Mouse (Mus musculus): Measurements from ENCODE around the gene Arhgef11. TPM values are rescaled to one million over a fixed set of nuclear protein-coding genes. Genes with fewer than 3 reads are reported as not detected.

The Arhgef11 gene
- polyA plus RNA-seq, 1 experiment from 2014 or later: 7.6 TPM

- WGBS: 80% methylated on average over 3 of the region's 3 CpGs
- Histone ChIP-seq H3K4me3 (ENCODE audit: low read length) (no peak overlapping the region), H3K27me3 (ENCODE audit: control insufficient read depth, insufficient read depth, low read length) (no peaks in the 10 kb centered on the region), H3K9ac (ENCODE audit: low read length) (no peak overlapping the region), H3K36me3 (ENCODE audit: control insufficient read depth, insufficient read depth) (no peaks in the 10 kb centered on the region), H3K27ac (ENCODE audit: low read length) (no peak overlapping the region), H3K9me3 (replicated peaks; ENCODE audit: control insufficient read depth, low read length) (no peaks in the 10 kb centered on the region), H3K4me2 (ENCODE audit: low read depth, low read length) (no peak overlapping the region), H3K4me1 (ENCODE audit: control insufficient read depth, insufficient read depth, low read length) (no peaks in the 10 kb centered on the region)
- no peak for ATAC-seq (replicated peaks; ENCODE audit: extremely low read depth, insufficient read depth, low FRiP score)
These were observed 31.7 kb downstream of the Arhgef11 start for GRCm38 (mm10) chr3:87649063-87649462.

GRCm38 (mm10) chr3:87658348-87658747, 41.0 kb downstream of the Arhgef11 start:
- Histone ChIP-seq H3K27me3 (ENCODE audit: control insufficient read depth, insufficient read depth, low read length) (no peaks in the 10 kb centered on the region), H3K4me1 (ENCODE audit: control insufficient read depth, insufficient read depth, low read length) (no peaks in the 10 kb centered on the region), H3K9ac (ENCODE audit: low read length) (no peak overlapping the region), H3K4me3 (ENCODE audit: low read length) (no peak overlapping the region), H3K9me3 (replicated peaks; ENCODE audit: control insufficient read depth, low read length) (no peaks in the 10 kb centered on the region), H3K36me3 (ENCODE audit: control insufficient read depth, insufficient read depth) (no peaks in the 10 kb centered on the region), H3K4me2 (ENCODE audit: low read depth, low read length) (no peak overlapping the region), H3K27ac (ENCODE audit: low read length) (no peak overlapping the region)
- ATAC-seq (replicated peaks; ENCODE audit: extremely low read depth, insufficient read depth, low FRiP score): no peak
- WGBS: 76% methylated on average over 2 of the region's 2 CpGs

DNA sequence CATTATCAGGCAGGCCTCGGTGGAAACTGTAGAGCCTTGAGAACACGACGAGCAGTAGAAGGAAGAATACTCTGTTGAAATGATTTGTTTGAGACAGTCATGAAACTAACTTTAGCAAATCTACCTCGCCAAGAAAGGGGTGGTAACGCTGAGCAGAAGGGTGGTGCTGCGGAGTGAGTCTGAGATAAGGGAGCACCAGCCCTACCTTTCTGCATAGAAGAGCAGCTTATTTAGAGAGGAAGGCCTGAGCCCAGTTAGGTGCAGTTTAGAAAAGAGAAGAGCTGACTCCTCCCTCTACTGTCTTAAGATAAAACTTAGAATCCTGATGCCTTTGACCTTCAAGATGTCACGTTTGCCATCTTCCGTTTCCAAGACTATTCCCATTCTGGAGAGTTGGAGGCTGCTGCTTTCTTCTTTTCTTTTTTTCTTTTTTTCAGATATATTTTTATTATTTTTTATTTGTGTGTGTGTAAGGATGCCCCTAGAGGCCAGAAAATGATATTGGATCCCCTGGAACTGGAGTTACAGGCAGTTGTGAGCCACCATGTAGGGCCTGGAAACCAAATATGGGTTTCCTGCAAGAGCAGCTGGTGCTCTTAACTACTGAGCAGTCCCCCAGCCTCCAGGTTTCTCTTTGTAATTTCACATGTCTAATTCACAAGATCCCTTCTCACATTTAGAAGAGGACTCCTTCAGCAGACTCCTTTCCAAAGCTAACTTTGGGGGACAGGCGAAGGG, 42.5 kb downstream of the Arhgef11 start:
- H3K4me3 ChIP-seq (ENCODE audit: low read length): no peak overlapping the region
- no peak overlapping the region for H3K27ac ChIP-seq (ENCODE audit: low read length)
- 74% methylated on average over 9 of the region's 9 CpGs for WGBS
- no peaks in the 10 kb centered on the region for H3K27me3 ChIP-seq (ENCODE audit: control insufficient read depth, insufficient read depth, low read length)
- H3K9ac ChIP-seq (ENCODE audit: low read length): no peak overlapping the region
- H3K36me3 ChIP-seq (ENCODE audit: control insufficient read depth, insufficient read depth): no peaks in the 10 kb centered on the region
- no peaks in the 10 kb centered on the region for H3K9me3 ChIP-seq (replicated peaks; ENCODE audit: control insufficient read depth, low read length)
- H3K4me1 ChIP-seq (ENCODE audit: control insufficient read depth, insufficient read depth, low read length): no peaks in the 10 kb centered on the region
- no peak for ATAC-seq (replicated peaks; ENCODE audit: extremely low read depth, insufficient read depth, low FRiP score)
- H3K4me2 ChIP-seq (ENCODE audit: low read depth, low read length): no peak overlapping the region

GRCm38 (mm10) chr3:87660479-87660878, 43.1 kb downstream of the Arhgef11 start:
- Histone ChIP-seq H3K9ac (ENCODE audit: low read length) (no peak overlapping the region), H3K9me3 (replicated peaks; ENCODE audit: control insufficient read depth, low read length) (no peaks in the 10 kb centered on the region), H3K27me3 (ENCODE audit: control insufficient read depth, insufficient read depth, low read length) (no peaks in the 10 kb centered on the region), H3K36me3 (ENCODE audit: control insufficient read depth, insufficient read depth) (no peaks in the 10 kb centered on the region), H3K4me3 (ENCODE audit: low read length) (no peak overlapping the region), H3K27ac (ENCODE audit: low read length) (no peak overlapping the region), H3K4me1 (ENCODE audit: control insufficient read depth, insufficient read depth, low read length) (no peaks in the 10 kb centered on the region), H3K4me2 (ENCODE audit: low read depth, low read length) (no peak overlapping the region)
- 84% methylated on average over 4 of the region's 4 CpGs for WGBS
- no peak for ATAC-seq (replicated peaks; ENCODE audit: extremely low read depth, insufficient read depth, low FRiP score)

GRCm38 (mm10) chr3:87661291-87661690, 43.9 kb downstream of the Arhgef11 start:
- no peak overlapping the region for H3K4me2 ChIP-seq (ENCODE audit: low read depth, low read length)
- ATAC-seq (replicated peaks; ENCODE audit: extremely low read depth, insufficient read depth, low FRiP score): no peak
- WGBS: 79% methylated on average over 1 of the region's 1 CpGs

DNA sequence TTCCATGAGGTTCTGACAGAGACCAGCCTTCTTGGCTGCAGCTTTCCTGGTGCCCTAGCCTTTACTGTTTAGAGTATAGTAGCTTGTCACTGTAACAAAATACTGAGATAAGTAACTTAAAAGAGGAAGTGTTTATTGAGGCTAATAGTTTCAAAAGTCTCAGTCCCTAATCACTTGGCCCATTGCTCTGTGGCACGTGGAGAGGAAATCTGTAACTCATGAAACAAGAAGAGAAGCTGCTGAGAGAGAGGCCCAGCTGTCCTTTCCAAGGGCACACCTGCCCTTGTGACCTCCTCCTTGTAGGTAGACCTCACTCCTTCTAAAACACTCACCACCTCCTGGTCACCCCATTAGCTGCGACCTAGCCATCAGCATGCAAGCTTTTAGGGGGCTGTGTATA, 101.2 kb downstream of the Arhgef11 start:
- no peak overlapping the region for H3K9ac ChIP-seq (ENCODE audit: low read length)
- H3K4me1 ChIP-seq (ENCODE audit: control insufficient read depth, insufficient read depth, low read length): no peaks in the 10 kb centered on the region
- no peak overlapping the region for H3K4me2 ChIP-seq (ENCODE audit: low read depth, low read length)
- ATAC-seq (replicated peaks; ENCODE audit: extremely low read depth, insufficient read depth, low FRiP score): no peak
- H3K4me3 ChIP-seq (ENCODE audit: low read length): no peak overlapping the region
- H3K27me3 ChIP-seq (ENCODE audit: control insufficient read depth, insufficient read depth, low read length): no peaks in the 10 kb centered on the region
- WGBS: 76% methylated on average over 2 of the region's 2 CpGs
- H3K36me3 ChIP-seq (ENCODE audit: control insufficient read depth, insufficient read depth): peaks cover 43% of the 10 kb centered on the region
- H3K9me3 ChIP-seq (replicated peaks; ENCODE audit: control insufficient read depth, low read length): no peaks in the 10 kb centered on the region
- no peak overlapping the region for H3K27ac ChIP-seq (ENCODE audit: low read length)

More at GRCm38 (mm10) chr3:87661291-87661690, 43.9 kb downstream of the Arhgef11 start:
- no peaks in the 10 kb centered on the region for H3K9me3 ChIP-seq (replicated peaks; ENCODE audit: control insufficient read depth, low read length)
- no peaks in the 10 kb centered on the region for H3K4me1 ChIP-seq (ENCODE audit: control insufficient read depth, insufficient read depth, low read length)
- no peaks in the 10 kb centered on the region for H3K27me3 ChIP-seq (ENCODE audit: control insufficient read depth, insufficient read depth, low read length)
- no peak overlapping the region for H3K4me3 ChIP-seq (ENCODE audit: low read length)
- no peaks in the 10 kb centered on the region for H3K36me3 ChIP-seq (ENCODE audit: control insufficient read depth, insufficient read depth)
- no peak overlapping the region for H3K27ac ChIP-seq (ENCODE audit: low read length)
- no peak overlapping the region for H3K9ac ChIP-seq (ENCODE audit: low read length)

- H3K4me3 ChIP-seq (ENCODE audit: low read length): no peak overlapping the region
- ATAC-seq (replicated peaks; ENCODE audit: extremely low read depth, insufficient read depth, low FRiP score): no peak
- 65% methylated on average over 6 of the region's 6 CpGs for WGBS
- no peaks in the 10 kb centered on the region for H3K9me3 ChIP-seq (replicated peaks; ENCODE audit: control insufficient read depth, low read length)
- H3K4me1 ChIP-seq (ENCODE audit: control insufficient read depth, insufficient read depth, low read length): no peaks in the 10 kb centered on the region
- no peak overlapping the region for H3K4me2 ChIP-seq (ENCODE audit: low read depth, low read length)
- H3K36me3 ChIP-seq (ENCODE audit: control insufficient read depth, insufficient read depth): peaks cover 55% of the 10 kb centered on the region
- no peak overlapping the region for H3K27ac ChIP-seq (ENCODE audit: low read length)
- no peak overlapping the region for H3K9ac ChIP-seq (ENCODE audit: low read length)
- H3K27me3 ChIP-seq (ENCODE audit: control insufficient read depth, insufficient read depth, low read length): no peaks in the 10 kb centered on the region
These were observed 107.2 kb downstream of the Arhgef11 start for GRCm38 (mm10) chr3:87724556-87724955.

- Histone ChIP-seq H3K27ac (ENCODE audit: low read length) (no peak overlapping the region), H3K9ac (ENCODE audit: low read length) (no peak overlapping the region), H3K4me2 (ENCODE audit: low read depth, low read length) (no peak overlapping the region), H3K36me3 (ENCODE audit: control insufficient read depth, insufficient read depth) (peaks cover 57% of the 10 kb centered on the region), H3K9me3 (replicated peaks; ENCODE audit: control insufficient read depth, low read length) (no peaks in the 10 kb centered on the region), H3K27me3 (ENCODE audit: control insufficient read depth, insufficient read depth, low read length) (no peaks in the 10 kb centered on the region), H3K4me1 (ENCODE audit: control insufficient read depth, insufficient read depth, low read length) (no peaks in the 10 kb centered on the region), H3K4me3 (ENCODE audit: low read length) (no peak overlapping the region)
- WGBS: 98% methylated on average over 16 of the region's 16 CpGs
- ATAC-seq (replicated peaks; ENCODE audit: extremely low read depth, insufficient read depth, low FRiP score): no peak
These were observed 108.2 kb downstream of the Arhgef11 start for GRCm38 (mm10) chr3:87725396-87726160.

- H3K27ac ChIP-seq (ENCODE audit: low read length): no peak overlapping the region
- peaks cover 59% of the 10 kb centered on the region for H3K36me3 ChIP-seq (ENCODE audit: control insufficient read depth, insufficient read depth)
- H3K9me3 ChIP-seq (replicated peaks; ENCODE audit: control insufficient read depth, low read length): no peaks in the 10 kb centered on the region
- H3K27me3 ChIP-seq (ENCODE audit: control insufficient read depth, insufficient read depth, low read length): no peaks in the 10 kb centered on the region
- no peak overlapping the region for H3K4me3 ChIP-seq (ENCODE audit: low read length)
- no peak overlapping the region for H3K9ac ChIP-seq (ENCODE audit: low read length)
- 90% methylated on average over 7 of the region's 7 CpGs for WGBS
- H3K4me2 ChIP-seq (ENCODE audit: low read depth, low read length): no peak overlapping the region
- no peak for ATAC-seq (replicated peaks; ENCODE audit: extremely low read depth, insufficient read depth, low FRiP score)
- no peaks in the 10 kb centered on the region for H3K4me1 ChIP-seq (ENCODE audit: control insufficient read depth, insufficient read depth, low read length)
These were observed 108.8 kb downstream of the Arhgef11 start for GRCm38 (mm10) chr3:87726191-87726590.
